Mouse (Mus musculus): ENCODE measurements around the gene Sync. TPM values are rescaled to one million over a fixed set of nuclear protein-coding genes. Genes with fewer than 3 reads are reported as not detected.
A peak's percentile ranks its signal among the peaks of the same experiment; 100 is the strongest.

Sync gene
- polyA plus RNA-seq, 1 experiment from 2014 or later: 1.3 TPM

DNA sequence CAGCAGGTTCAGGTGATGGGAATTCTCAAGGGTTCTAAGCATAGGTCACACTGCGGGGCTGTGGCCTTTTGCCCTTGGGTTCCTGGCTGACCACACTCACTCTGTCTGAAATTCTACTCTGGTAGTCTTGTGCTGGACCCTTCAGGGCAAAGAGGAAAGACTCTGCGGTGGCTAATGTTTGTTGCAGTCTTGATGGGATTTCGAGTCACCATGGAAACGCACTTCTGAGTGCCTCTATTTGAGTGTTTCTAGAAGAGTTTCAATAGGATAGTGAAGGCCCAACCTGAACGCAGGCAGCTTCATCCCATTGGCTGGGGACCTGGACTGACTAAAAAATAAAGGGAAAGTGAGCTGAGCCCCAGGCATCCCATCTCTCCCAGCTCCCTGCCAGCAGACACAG, 20.6 kb upstream of the Sync start:
- H3K9ac ChIP-seq (ENCODE audit: low read depth, low read length): no peak overlapping the region
- H3K36me3 ChIP-seq (ENCODE audit: control insufficient read depth, insufficient read depth): no peaks in the 10 kb centered on the region
- 79% methylated on average over 5 of the region's 5 CpGs for WGBS
- TF ChIP-seq CTCF (IDR thresholded peaks at IDR 0.05; ENCODE audit: low read depth): no peak
- H3K4me2 ChIP-seq (replicated peaks; ENCODE audit: low read depth): no peak overlapping the region
- H3K4me3 ChIP-seq (ENCODE audit: low read depth, low read length): no peak overlapping the region
- H3K9me3 ChIP-seq (ENCODE audit: control insufficient read depth): no peaks in the 10 kb centered on the region
- H3K27ac ChIP-seq (ENCODE audit: low read depth, low read length): no peak overlapping the region
- H3K4me1 ChIP-seq (replicated peaks; ENCODE audit: control insufficient read depth, insufficient read depth, low read length): no peaks in the 10 kb centered on the region
- ATAC-seq: no peak
- no peaks in the 10 kb centered on the region for H3K27me3 ChIP-seq (replicated peaks; ENCODE audit: control insufficient read depth, insufficient read depth, low read length)

GRCm38 (mm10) chr4:129268698-129269097, 18.7 kb upstream of the Sync start:
- 30% methylated on average over 1 of the region's 1 CpGs for WGBS
- Histone ChIP-seq H3K4me1 (replicated peaks; ENCODE audit: control insufficient read depth, insufficient read depth, low read length) (no peaks in the 10 kb centered on the region), H3K27me3 (replicated peaks; ENCODE audit: control insufficient read depth, insufficient read depth, low read length) (no peaks in the 10 kb centered on the region), H3K27ac (ENCODE audit: low read depth, low read length) (peak overlapping the region; percentile 46; the same call in 1 of the 2 replicates), H3K9me3 (ENCODE audit: control insufficient read depth) (no peaks in the 10 kb centered on the region), H3K4me2 (replicated peaks; ENCODE audit: low read depth) (no peak overlapping the region), H3K36me3 (ENCODE audit: control insufficient read depth, insufficient read depth) (no peaks in the 10 kb centered on the region), H3K4me3 (ENCODE audit: low read depth, low read length) (no peak overlapping the region), H3K9ac (ENCODE audit: low read depth, low read length) (no peak overlapping the region)
- TF ChIP-seq CTCF (IDR thresholded peaks at IDR 0.05; ENCODE audit: low read depth): no peak
- ATAC-seq: no peak

DNA sequence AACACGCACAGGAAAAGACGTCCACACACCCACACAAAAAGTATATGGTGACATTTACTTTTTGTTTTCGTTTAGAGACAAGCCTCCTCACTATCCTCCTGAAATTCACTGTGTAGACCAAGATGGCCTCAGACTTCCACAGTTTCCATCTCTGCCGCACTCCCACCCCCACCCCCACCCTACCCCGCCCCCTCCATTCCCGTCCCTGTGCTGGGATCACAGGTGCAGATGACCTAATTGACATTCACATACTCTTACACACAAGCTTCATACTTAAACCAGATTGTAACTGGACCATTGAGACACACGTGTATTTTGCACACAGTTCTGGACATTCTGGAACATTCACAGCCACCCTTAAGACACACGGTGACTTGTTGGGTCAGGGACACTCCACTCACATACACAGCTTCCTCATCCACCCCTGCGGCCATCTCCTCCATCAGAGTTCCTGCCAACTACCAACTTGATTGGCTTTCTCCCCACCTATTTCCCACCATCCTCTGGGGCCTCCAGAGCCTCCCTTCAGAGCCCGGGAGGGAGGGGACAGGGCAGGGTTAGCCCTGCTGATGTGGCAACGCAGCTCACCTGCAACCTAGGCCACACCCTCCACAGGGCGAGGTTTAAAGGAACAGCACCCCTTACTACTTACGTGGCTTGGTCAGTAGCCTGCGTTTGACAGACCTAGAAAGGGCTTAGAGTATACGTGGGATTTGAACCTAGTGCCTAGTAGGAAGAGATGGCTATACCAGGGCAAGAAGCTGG, 15.2 kb upstream of the Sync start:
- no peaks in the 10 kb centered on the region for H3K9me3 ChIP-seq (ENCODE audit: control insufficient read depth)

GRCm38 (mm10) chr4:129272756-129273046, 14.7 kb upstream of the Sync start:
- H3K27ac ChIP-seq (ENCODE audit: low read depth, low read length): peak overlapping the region; percentile 88
- ATAC-seq: peak; percentile 67
- WGBS: 20% methylated on average over 5 of the region's 5 CpGs
- H3K4me1 ChIP-seq (replicated peaks; ENCODE audit: control insufficient read depth, insufficient read depth, low read length): no peaks in the 10 kb centered on the region
- peak overlapping the region; percentile 40 for H3K4me2 ChIP-seq (replicated peaks; ENCODE audit: low read depth)
- H3K4me3 ChIP-seq (ENCODE audit: low read depth, low read length): no peak overlapping the region
- H3K9me3 ChIP-seq (ENCODE audit: control insufficient read depth): no peaks in the 10 kb centered on the region
- H3K36me3 ChIP-seq (ENCODE audit: control insufficient read depth, insufficient read depth): no peaks in the 10 kb centered on the region
- H3K9ac ChIP-seq (ENCODE audit: low read depth, low read length): peak overlapping the region; percentile 11; the same call in 1 of the 2 replicates
- peak; percentile 64 for TF ChIP-seq CTCF (IDR thresholded peaks at IDR 0.05; ENCODE audit: low read depth)
- H3K27me3 ChIP-seq (replicated peaks; ENCODE audit: control insufficient read depth, insufficient read depth, low read length): no peaks in the 10 kb centered on the region

More for the DNA sequence above, 15.2 kb upstream of the Sync start:
- H3K4me1 ChIP-seq (replicated peaks; ENCODE audit: control insufficient read depth, insufficient read depth, low read length): no peaks in the 10 kb centered on the region
- WGBS: 11% methylated on average over 14 of the region's 15 CpGs
- H3K36me3 ChIP-seq (ENCODE audit: control insufficient read depth, insufficient read depth): no peaks in the 10 kb centered on the region
- no peaks in the 10 kb centered on the region for H3K27me3 ChIP-seq (replicated peaks; ENCODE audit: control insufficient read depth, insufficient read depth, low read length)
- H3K27ac ChIP-seq (ENCODE audit: low read depth, low read length): peak overlapping the region; percentile 88
- peak overlapping the region; percentile 40 for H3K4me2 ChIP-seq (replicated peaks; ENCODE audit: low read depth)
- ATAC-seq: peak; percentile 92
- no peak overlapping the region for H3K9ac ChIP-seq (ENCODE audit: low read depth, low read length)
- TF ChIP-seq CTCF (IDR thresholded peaks at IDR 0.05; ENCODE audit: low read depth): no peak
- H3K4me3 ChIP-seq (ENCODE audit: low read depth, low read length): peak overlapping the region; percentile 16

GRCm38 (mm10) chr4:129276453-129276865, 11.0 kb upstream of the Sync start:
- Histone ChIP-seq H3K27me3 (replicated peaks; ENCODE audit: control insufficient read depth, insufficient read depth, low read length) (no peaks in the 10 kb centered on the region), H3K9me3 (ENCODE audit: control insufficient read depth) (no peaks in the 10 kb centered on the region), H3K9ac (ENCODE audit: low read depth, low read length) (no peak overlapping the region), H3K27ac (ENCODE audit: low read depth, low read length) (no peak overlapping the region), H3K36me3 (ENCODE audit: control insufficient read depth, insufficient read depth) (no peaks in the 10 kb centered on the region), H3K4me3 (ENCODE audit: low read depth, low read length) (no peak overlapping the region), H3K4me1 (replicated peaks; ENCODE audit: control insufficient read depth, insufficient read depth, low read length) (no peaks in the 10 kb centered on the region), H3K4me2 (replicated peaks; ENCODE audit: low read depth) (0 out of 2 replicates have a peak overlapping the region, but pooled peaks have one; percentile 1)
- peak; percentile 63 for ATAC-seq
- TF ChIP-seq CTCF (IDR thresholded peaks at IDR 0.05; ENCODE audit: low read depth): peak; percentile 100
- under 1% methylated on average over 18 of the region's 18 CpGs for WGBS

- ATAC-seq: no peak
- WGBS: 81% methylated on average over 5 of the region's 5 CpGs
- no peaks in the 10 kb centered on the region for H3K4me1 ChIP-seq (replicated peaks; ENCODE audit: control insufficient read depth, insufficient read depth, low read length)
Observed at GRCm38 (mm10) chr4:129282786-129283185, 4.6 kb upstream of the Sync start.

More at GRCm38 (mm10) chr4:129282786-129283185, 4.6 kb upstream of the Sync start:
- H3K27me3 ChIP-seq (replicated peaks; ENCODE audit: control insufficient read depth, insufficient read depth, low read length): no peaks in the 10 kb centered on the region
- no peak overlapping the region for H3K27ac ChIP-seq (ENCODE audit: low read depth, low read length)
- TF ChIP-seq CTCF (IDR thresholded peaks at IDR 0.05; ENCODE audit: low read depth): no peak
- H3K9ac ChIP-seq (ENCODE audit: low read depth, low read length): no peak overlapping the region
- no peak overlapping the region for H3K4me3 ChIP-seq (ENCODE audit: low read depth, low read length)
- H3K9me3 ChIP-seq (ENCODE audit: control insufficient read depth): 0 out of 2 replicates have a peak, but pooled peaks cover 2% of the 10 kb centered on the region
- H3K4me2 ChIP-seq (replicated peaks; ENCODE audit: low read depth): no peak overlapping the region
- no peaks in the 10 kb centered on the region for H3K36me3 ChIP-seq (ENCODE audit: control insufficient read depth, insufficient read depth)
